Mouse (Mus musculus): ENCODE results near the gene Parl. TPM values are rescaled to one million over a fixed set of nuclear protein-coding genes. Genes with fewer than 3 reads are reported as not detected.

Parl gene
- polyA plus RNA-seq, 1 experiment from 2014 or later = 96.3 TPM

- no peak overlapping the region for H3K27ac ChIP-seq (ENCODE audit: low read depth, low read length)
- DNase-seq (ENCODE audit: low spot score) (no peak), ATAC-seq (ENCODE audit: insufficient read depth, low FRiP score, low TSS enrichment) (no peak)
- H3K9ac ChIP-seq (ENCODE audit: low read length) = no peak overlapping the region
- no peaks in the 10 kb centered on the region for H3K36me3 ChIP-seq (ENCODE audit: control insufficient read depth, insufficient read depth, low read length)
- no peak overlapping the region for H3K4me2 ChIP-seq (ENCODE audit: low read depth)
- no peaks in the 10 kb centered on the region for H3K4me1 ChIP-seq (ENCODE audit: control insufficient read depth, insufficient read depth, low read length)
- H3K27me3 ChIP-seq (ENCODE audit: control insufficient read depth, insufficient read depth, low read length) = no peaks in the 10 kb centered on the region
- 89% methylated on average over 4 of the region's 4 CpGs for WGBS
- H3K4me3 ChIP-seq (ENCODE audit: low read depth, low read length) = no peak overlapping the region
- no peaks in the 10 kb centered on the region for H3K9me3 ChIP-seq (ENCODE audit: control insufficient read depth, low read length)
These were observed 13.1 kb upstream of the Parl start for GRCm38 (mm10) chr16:20315266-20315665.

GRCm38 (mm10) chr16:20312272-20312671 lies 10.1 kb upstream of the Parl start:
- H3K4me3 ChIP-seq (ENCODE audit: low read depth, low read length) = no peak overlapping the region
- H3K4me1 ChIP-seq (ENCODE audit: control insufficient read depth, insufficient read depth, low read length) = no peaks in the 10 kb centered on the region
- no peaks in the 10 kb centered on the region for H3K36me3 ChIP-seq (ENCODE audit: control insufficient read depth, insufficient read depth, low read length)
- WGBS = 73% methylated on average over 14 of the region's 14 CpGs
- H3K27me3 ChIP-seq (ENCODE audit: control insufficient read depth, insufficient read depth, low read length) = no peaks in the 10 kb centered on the region
- H3K27ac ChIP-seq (ENCODE audit: low read depth, low read length) = no peak overlapping the region
- no peaks in the 10 kb centered on the region for H3K9me3 ChIP-seq (ENCODE audit: control insufficient read depth, low read length)
- no peak for DNase-seq (ENCODE audit: low spot score)
- ATAC-seq (ENCODE audit: insufficient read depth, low FRiP score, low TSS enrichment) = no peak
- no peak overlapping the region for H3K9ac ChIP-seq (ENCODE audit: low read length)
- H3K4me2 ChIP-seq (ENCODE audit: low read depth) = no peak overlapping the region

- no peaks in the 10 kb centered on the region for H3K27me3 ChIP-seq (ENCODE audit: control insufficient read depth, insufficient read depth, low read length)
- no peaks in the 10 kb centered on the region for H3K9me3 ChIP-seq (ENCODE audit: control insufficient read depth, low read length)
- peaks cover 10% of the 10 kb centered on the region for H3K4me1 ChIP-seq (ENCODE audit: control insufficient read depth, insufficient read depth, low read length)
- 0 out of 2 replicates have a peak, but pooled peaks cover 5% of the 10 kb centered on the region for H3K36me3 ChIP-seq (ENCODE audit: control insufficient read depth, insufficient read depth, low read length)
- H3K9ac ChIP-seq (ENCODE audit: low read length) = no peak overlapping the region
- no peak for DNase-seq (ENCODE audit: low spot score)
- no peak overlapping the region for H3K27ac ChIP-seq (ENCODE audit: low read depth, low read length)
- H3K4me3 ChIP-seq (ENCODE audit: low read depth, low read length) = no peak overlapping the region
- ATAC-seq (ENCODE audit: insufficient read depth, low FRiP score, low TSS enrichment) = no peak
- H3K4me2 ChIP-seq (ENCODE audit: low read depth) = no peak overlapping the region
- 92% methylated on average over 2 of the region's 2 CpGs for WGBS
These were observed 2.1 kb downstream of the Parl start for GRCm38 (mm10) chr16:20300076-20300475.

GRCm38 (mm10) chr16:20280238-20280637 lies 21.9 kb downstream of the Parl start:
- DNase-seq (ENCODE audit: low spot score) (no peak), ATAC-seq (ENCODE audit: insufficient read depth, low FRiP score, low TSS enrichment) (no peak)
- 92% methylated on average over 4 of the region's 4 CpGs for WGBS
- Histone ChIP-seq H3K27me3 (ENCODE audit: control insufficient read depth, insufficient read depth, low read length) (no peaks in the 10 kb centered on the region), H3K27ac (ENCODE audit: low read depth, low read length) (no peak overlapping the region), H3K36me3 (ENCODE audit: control insufficient read depth, insufficient read depth, low read length) (peaks cover 13% of the 10 kb centered on the region), H3K4me3 (ENCODE audit: low read depth, low read length) (no peak overlapping the region), H3K9me3 (ENCODE audit: control insufficient read depth, low read length) (no peaks in the 10 kb centered on the region), H3K4me1 (ENCODE audit: control insufficient read depth, insufficient read depth, low read length) (no peaks in the 10 kb centered on the region), H3K4me2 (ENCODE audit: low read depth) (no peak overlapping the region), H3K9ac (ENCODE audit: low read length) (no peak overlapping the region)

- Histone ChIP-seq H3K9me3 (ENCODE audit: control insufficient read depth, low read length) (no peaks in the 10 kb centered on the region), H3K27ac (ENCODE audit: low read depth, low read length) (no peak overlapping the region), H3K27me3 (ENCODE audit: control insufficient read depth, insufficient read depth, low read length) (no peaks in the 10 kb centered on the region), H3K9ac (ENCODE audit: low read length) (no peak overlapping the region), H3K36me3 (ENCODE audit: control insufficient read depth, insufficient read depth, low read length) (peaks cover 11% of the 10 kb centered on the region), H3K4me2 (ENCODE audit: low read depth) (no peak overlapping the region), H3K4me1 (ENCODE audit: control insufficient read depth, insufficient read depth, low read length) (no peaks in the 10 kb centered on the region), H3K4me3 (ENCODE audit: low read depth, low read length) (no peak overlapping the region)
- DNase-seq (ENCODE audit: low spot score) = no peak
- WGBS = 92% methylated on average over 5 of the region's 5 CpGs
- ATAC-seq (ENCODE audit: insufficient read depth, low FRiP score, low TSS enrichment) = no peak
These were observed 22.8 kb downstream of the Parl start for GRCm38 (mm10) chr16:20279395-20279794.

GRCm38 (mm10) chr16:20272994-20273393 lies 29.2 kb downstream of the Parl start:
- DNase-seq (ENCODE audit: low spot score) = no peak
- Histone ChIP-seq H3K4me2 (ENCODE audit: low read depth) (no peak overlapping the region), H3K9ac (ENCODE audit: low read length) (no peak overlapping the region), H3K27ac (ENCODE audit: low read depth, low read length) (no peak overlapping the region), H3K9me3 (ENCODE audit: control insufficient read depth, low read length) (no peaks in the 10 kb centered on the region), H3K4me3 (ENCODE audit: low read depth, low read length) (no peak overlapping the region), H3K36me3 (ENCODE audit: control insufficient read depth, insufficient read depth, low read length) (no peaks in the 10 kb centered on the region), H3K27me3 (ENCODE audit: control insufficient read depth, insufficient read depth, low read length) (no peaks in the 10 kb centered on the region), H3K4me1 (ENCODE audit: control insufficient read depth, insufficient read depth, low read length) (no peaks in the 10 kb centered on the region)
- ATAC-seq (ENCODE audit: insufficient read depth, low FRiP score, low TSS enrichment) = no peak
- WGBS = 68% methylated on average over 3 of the region's 3 CpGs

DNA sequence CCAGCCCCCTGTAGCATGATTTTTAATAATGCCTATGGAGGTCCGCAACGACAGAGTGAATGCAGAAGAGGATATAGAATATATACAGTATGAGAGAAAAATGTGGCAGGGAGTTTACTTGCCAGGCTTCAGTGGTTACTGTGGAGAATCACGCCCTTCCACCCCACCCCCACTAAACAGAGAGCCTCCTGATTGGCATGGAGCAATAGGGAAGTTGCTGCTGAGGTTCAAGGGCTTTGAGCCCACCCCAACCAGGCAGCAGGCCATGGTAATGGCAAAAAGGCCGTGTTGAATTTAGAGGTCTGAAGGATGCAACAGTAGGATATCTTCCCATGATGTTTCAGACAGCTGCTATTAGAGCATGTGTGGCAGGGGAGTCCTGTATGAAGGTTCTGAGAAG lies 30.8 kb downstream of the Parl start:
- H3K27me3 ChIP-seq (ENCODE audit: control insufficient read depth, insufficient read depth, low read length) = no peaks in the 10 kb centered on the region
- DNase-seq (ENCODE audit: low spot score) = no peak
- WGBS = 82% methylated on average over 4 of the region's 4 CpGs
- no peaks in the 10 kb centered on the region for H3K4me1 ChIP-seq (ENCODE audit: control insufficient read depth, insufficient read depth, low read length)
- no peak overlapping the region for H3K4me2 ChIP-seq (ENCODE audit: low read depth)
- no peaks in the 10 kb centered on the region for H3K36me3 ChIP-seq (ENCODE audit: control insufficient read depth, insufficient read depth, low read length)
- H3K4me3 ChIP-seq (ENCODE audit: low read depth, low read length) = no peak overlapping the region
- no peaks in the 10 kb centered on the region for H3K9me3 ChIP-seq (ENCODE audit: control insufficient read depth, low read length)
- no peak overlapping the region for H3K27ac ChIP-seq (ENCODE audit: low read depth, low read length)
- H3K9ac ChIP-seq (ENCODE audit: low read length) = no peak overlapping the region
- ATAC-seq (ENCODE audit: insufficient read depth, low FRiP score, low TSS enrichment) = no peak

DNA sequence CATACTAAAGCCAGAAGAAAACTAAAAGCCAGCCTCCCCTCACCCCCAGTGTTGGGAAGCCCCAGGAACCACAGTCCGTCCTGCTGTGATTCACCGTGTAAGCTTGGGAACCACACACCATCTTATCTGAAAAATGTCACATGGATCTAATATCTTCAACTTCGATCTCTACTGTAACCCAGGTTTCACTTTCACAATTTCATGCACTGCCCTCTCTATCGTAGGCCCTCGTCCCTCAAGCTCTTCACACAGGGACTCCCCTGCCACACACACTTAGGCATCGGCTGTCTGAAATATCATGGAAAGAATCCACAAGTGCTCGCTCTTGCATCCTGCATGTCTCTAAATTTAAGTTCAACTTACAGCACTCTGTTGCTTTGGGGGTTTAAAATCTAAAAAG lies 37.1 kb downstream of the Parl start:
- Histone ChIP-seq H3K27ac (ENCODE audit: low read depth, low read length) (no peak overlapping the region), H3K4me1 (ENCODE audit: control insufficient read depth, insufficient read depth, low read length) (no peaks in the 10 kb centered on the region), H3K27me3 (ENCODE audit: control insufficient read depth, insufficient read depth, low read length) (no peaks in the 10 kb centered on the region), H3K9me3 (ENCODE audit: control insufficient read depth, low read length) (no peaks in the 10 kb centered on the region), H3K36me3 (ENCODE audit: control insufficient read depth, insufficient read depth, low read length) (no peaks in the 10 kb centered on the region), H3K4me2 (ENCODE audit: low read depth) (no peak overlapping the region), H3K9ac (ENCODE audit: low read length) (no peak overlapping the region), H3K4me3 (ENCODE audit: low read depth, low read length) (no peak overlapping the region)
- DNase-seq (ENCODE audit: low spot score) = no peak
- ATAC-seq (ENCODE audit: insufficient read depth, low FRiP score, low TSS enrichment) = no peak
- 85% methylated on average over 7 of the region's 7 CpGs for WGBS

DNA sequence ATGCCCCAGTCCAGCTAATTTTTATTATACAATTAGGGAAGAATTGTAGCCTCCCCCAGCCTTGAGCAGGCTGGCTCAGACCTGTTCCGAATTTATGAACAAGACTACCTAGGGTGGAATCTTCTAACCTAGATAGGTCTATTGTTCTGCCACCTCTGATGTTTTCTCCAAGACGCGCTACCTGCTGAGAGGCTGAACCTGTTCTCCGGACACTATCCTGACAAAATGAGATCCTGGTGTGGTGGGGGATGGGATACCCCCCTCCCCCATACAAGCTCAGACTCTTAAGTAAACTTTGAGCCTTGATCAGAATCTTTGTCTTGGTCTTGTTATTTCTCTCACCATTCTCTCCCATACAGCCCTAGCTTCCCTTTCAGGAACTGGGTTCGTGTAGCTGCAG lies 44.3 kb downstream of the Parl start:
- H3K9me3 ChIP-seq (ENCODE audit: control insufficient read depth, low read length) = no peaks in the 10 kb centered on the region
- no peak overlapping the region for H3K9ac ChIP-seq (ENCODE audit: low read length)
- ATAC-seq (ENCODE audit: insufficient read depth, low FRiP score, low TSS enrichment) (no peak), DNase-seq (ENCODE audit: low spot score) (no peak)
- no peaks in the 10 kb centered on the region for H3K4me1 ChIP-seq (ENCODE audit: control insufficient read depth, insufficient read depth, low read length)
- H3K4me3 ChIP-seq (ENCODE audit: low read depth, low read length) = no peak overlapping the region
- H3K27me3 ChIP-seq (ENCODE audit: control insufficient read depth, insufficient read depth, low read length) = no peaks in the 10 kb centered on the region
- H3K4me2 ChIP-seq (ENCODE audit: low read depth) = no peak overlapping the region
- no peak overlapping the region for H3K27ac ChIP-seq (ENCODE audit: low read depth, low read length)
- WGBS = 84% methylated on average over 5 of the region's 5 CpGs
- H3K36me3 ChIP-seq (ENCODE audit: control insufficient read depth, insufficient read depth, low read length) = no peaks in the 10 kb centered on the region
